ENCODE assay signal across 23 mouse cellular contexts in genomic region chr13:120070012-120070598, GRCm38 (mm10). TPM values are rescaled to one million over a fixed set of nuclear protein-coding genes. Genes with fewer than 3 reads are reported as not detected.
"Had no signal": no experiment of that assay in that cellular context is flagged by ENCODE, and none has a peak within 500 bp of the region (broad histone marks: within the 10 kb centered on the region; RNA-seq: fewer than 3 reads in every experiment).

No protein-coding gene starts in this region.

RNA-seq across cellular contexts. Expression of gene Gm21188, which starts 18.1 kb away (rescaled TPM):
- total RNA-seq: layer of hippocampus, adult 2 months; layer of hippocampus, postnatal 25 days; left cerebral cortex, postnatal 25 days had no signal
- polyA plus RNA-seq: intestine, postnatal 0 days; kidney, embryonic 14.5 days; limb, embryonic 10.5 days; limb, embryonic 13.5 days; lung, embryonic 14.5 days; midbrain, embryonic 14.5 days; myocyte had no signal

RNA-seq across cellular contexts. Expression of gene Gm36079, which starts 43.3 kb away (rescaled TPM):
- total RNA-seq: layer of hippocampus, adult 2 months; layer of hippocampus, postnatal 25 days; left cerebral cortex, adult 18-20 months; left cerebral cortex, postnatal 25 days had no signal
- polyA plus RNA-seq: intestine, postnatal 0 days; kidney, adult 2 months; kidney, embryonic 14.5 days; kidney, postnatal 0 days; large intestine, adult 2 months; limb, embryonic 10.5 days; limb, embryonic 13.5 days; liver, embryonic 14.5 days; liver, postnatal 0 days; lung, embryonic 14.5 days; lung, postnatal 0 days; midbrain, embryonic 14.5 days; myocyte; neural tube, embryonic 13.5 days; small intestine, adult 2 months; spleen, adult 2 months; stomach, embryonic 16.5 days; testis, adult 2 months; urinary bladder, adult 2 months had no signal
